In the genomic region with DNA sequence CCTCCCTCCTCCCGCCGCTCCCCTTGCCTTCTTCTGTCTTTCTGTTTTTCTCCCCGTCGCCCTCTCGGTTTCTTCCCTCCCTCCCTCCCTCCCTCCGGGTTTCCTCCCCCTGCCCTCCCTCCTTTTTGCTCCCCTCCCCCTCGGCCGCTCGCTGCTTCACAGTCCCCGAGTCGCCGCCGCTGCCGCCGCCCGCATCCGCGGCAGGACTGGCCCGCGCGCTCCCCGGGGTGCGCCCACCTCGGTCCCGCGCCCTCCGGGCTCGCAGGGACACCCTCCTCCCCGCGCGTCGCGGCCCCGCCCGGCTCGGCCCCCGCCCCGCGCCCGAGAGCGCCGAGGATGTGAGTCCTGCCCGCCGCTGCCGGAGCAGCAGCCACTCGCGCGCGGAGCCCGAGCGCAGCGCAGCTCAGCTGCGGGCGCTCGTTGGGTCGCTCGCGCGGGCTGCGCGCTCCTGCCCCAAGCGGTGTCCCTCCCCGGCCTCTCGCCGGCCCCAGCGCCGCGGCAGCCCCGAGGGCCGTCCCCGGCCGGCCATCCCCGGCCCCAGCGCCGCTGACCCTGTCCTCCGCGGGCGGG, we compare ENCODE assay signal across 9 mouse cellular contexts. TPM values are rescaled to one million over a fixed set of nuclear protein-coding genes. Genes with fewer than 3 reads are reported as not detected.
A peak's percentile ranks its signal among the peaks of the same experiment; 100 is the strongest.
DNase-seq lines count a peak whose midpoint lies in the region; ATAC-seq and TF ChIP-seq lines count a peak whose summit lies in the region.
"Had no signal": no experiment of that assay in that cellular context is flagged by ENCODE, and none has a peak within 500 bp of the region (broad histone marks: within the 10 kb centered on the region; RNA-seq: fewer than 3 reads in every experiment).

No protein-coding gene starts in this region.

- WGBS in midbrain, embryonic 13.5 days, result under 1% methylated on average over 74 of the region's 78 CpGs
- 1% methylated on average over 57 of the region's 78 CpGs for WGBS in stomach, postnatal 0 days

- intact Hi-C loops in gastrocnemius, adult 2 months (cut with DNase I), result no loop called here
- intact Hi-C loops in left cerebral cortex, postnatal 36 days (cut with DNase I), result loop anchor here (1.0 to 2.0 kb wide), 2 partner anchors 50 to 269 kb away; no protein-coding TSS in a partner anchor

- ATAC-seq in megakaryocyte, adult 5-6 weeks (ENCODE audit: poor library complexity, severe bottlenecking), result no peak
- peak; percentile 14 for ATAC-seq in inflammation-experienced regulatory T-cells, adult 6 months
- peak; percentile 57 for ATAC-seq in midbrain, embryonic 13.5 days
- ATAC-seq in stomach, postnatal 0 days (ENCODE audit: low FRiP score, low TSS enrichment), result peak; percentile 46

- peaks cover 97% of the 10 kb centered on the region for H3K27me3 ChIP-seq in megakaryocyte, embryonic 14.5 days (replicated peaks)
- peaks cover 11% of the 10 kb centered on the region for H3K27me3 ChIP-seq in midbrain, embryonic 13.5 days
- H3K27me3 ChIP-seq in stomach, postnatal 0 days (ENCODE audit: control insufficient read depth, insufficient read depth, low read length), result no peaks in the 10 kb centered on the region

- peaks cover 35% of the 10 kb centered on the region for H3K4me1 ChIP-seq in megakaryocyte, embryonic 14.5 days
- H3K4me1 ChIP-seq in midbrain, embryonic 13.5 days (replicated peaks), result peaks cover 60% of the 10 kb centered on the region
- H3K4me1 ChIP-seq in stomach, postnatal 0 days (replicated peaks; ENCODE audit: control insufficient read depth, insufficient read depth), result peaks cover 3% of the 10 kb centered on the region; the same call in 1 of the 2 replicates

- no peaks in the 10 kb centered on the region for H3K36me3 ChIP-seq in megakaryocyte, embryonic 14.5 days (replicated peaks; ENCODE audit: low read length)
- 0 out of 2 replicates have a peak, but pooled peaks cover 2% of the 10 kb centered on the region for H3K36me3 ChIP-seq in midbrain, embryonic 13.5 days
- H3K36me3 ChIP-seq in stomach, postnatal 0 days (ENCODE audit: control insufficient read depth, insufficient read depth, low read length), result no peaks in the 10 kb centered on the region

- H3K27ac ChIP-seq in gastrocnemius, adult 2 months, result peak overlapping the region; percentile 93
- peak overlapping the region; percentile 97 for H3K27ac ChIP-seq in midbrain, embryonic 13.5 days
- peak overlapping the region; percentile 92 for H3K27ac ChIP-seq in stomach, postnatal 0 days (replicated peaks)

- no peak for TF ChIP-seq EP300 in stomach, postnatal 0 days (optimal IDR thresholded peaks at IDR 0.05)

- no peaks in the 10 kb centered on the region for H3K9me3 ChIP-seq in megakaryocyte, embryonic 14.5 days
- H3K9me3 ChIP-seq in midbrain, embryonic 13.5 days, result no peaks in the 10 kb centered on the region
- no peaks in the 10 kb centered on the region for H3K9me3 ChIP-seq in stomach, postnatal 0 days (ENCODE audit: control insufficient read depth, low read length)

- H3K4me3 ChIP-seq in megakaryocyte, embryonic 14.5 days (replicated peaks), result peak overlapping the region; percentile 93
- H3K4me3 ChIP-seq in gastrocnemius, adult 2 months, result peak overlapping the region; percentile 89
- H3K4me3 ChIP-seq in midbrain, embryonic 13.5 days (replicated peaks), result peak overlapping the region; percentile 98
- peak overlapping the region; percentile 82 for H3K4me3 ChIP-seq in stomach, postnatal 0 days (ENCODE audit: low read depth, low read length)

- DNase-seq in cerebellum, postnatal 14 days, result peak; percentile 77 to 85
- DNase-seq in gastrocnemius, adult 2 months, result peak; percentile 75
- peak; percentile 82 to 88 for DNase-seq in left cerebral cortex, postnatal 36 days (ENCODE audit: low spot score in 2 of 2)
- peak; percentile 79 for DNase-seq in stomach, postnatal 0 days (ENCODE audit: low spot score)

- peak overlapping the region; percentile 80 for H3K4me2 ChIP-seq in midbrain, embryonic 13.5 days (replicated peaks)
- H3K4me2 ChIP-seq in stomach, postnatal 0 days (replicated peaks; ENCODE audit: low read depth), result peak overlapping the region; percentile 86

- H3K9ac ChIP-seq in midbrain, embryonic 13.5 days (replicated peaks), result peak overlapping the region; percentile 95
- H3K9ac ChIP-seq in stomach, postnatal 0 days (ENCODE audit: low read length), result peak overlapping the region; percentile 86

- TF ChIP-seq CTCF in gastrocnemius, adult 2 months (IDR thresholded peaks at IDR 0.05), result no peak
- TF ChIP-seq CTCF in stomach, postnatal 0 days (IDR thresholded peaks at IDR 0.05; ENCODE audit: low read depth), result no peak

RNA-seq across cellular contexts. Expression of a gene that starts 0.5 kb away (rescaled TPM):
- polyA plus RNA-seq in megakaryocyte, embryonic 14.5 days (2012; ENCODE audit: insufficient read depth, low replicate concordance), result 0.13 and 1.2 TPM in 2 replicates
- total RNA-seq in megakaryocyte, adult 5-6 weeks (2015), result 0.21 and 0.40 TPM in 2 replicates
- total RNA-seq in megakaryocyte, adult 5-6 weeks (2017), result 0.04 TPM in 1 of 2 replicates, not detected in the other
- 1 to 10 TPM; 5.8 to 7.0 TPM for total RNA-seq in gastrocnemius, adult 2 months (2021)
- polyA plus RNA-seq in inflammation-experienced regulatory T-cells, adult 6 months (2017; shearing (Covaris generic)), result 1 to 10 TPM; 1.0 to 2.1 (median 1.2) TPM
- 1,000 to 10,000 TPM; 1,236 to 1,427 TPM for total RNA-seq in left cerebral cortex, postnatal 36 days (2021)
- polyA plus RNA-seq in midbrain, embryonic 13.5 days (2015; fragmentation: Nextera tagmentation; extraction: Ambion mirVana), result 13.0 and 13.4 TPM in 2 replicates
- 4.5 and 4.8 TPM in 2 replicates for polyA plus RNA-seq in stomach, postnatal 0 days (2015; fragmentation: Nextera tagmentation; extraction: Ambion mirVana)
- total RNA-seq: MEL had no signal

RNA-seq across cellular contexts. Expression of a gene that starts 20.2 kb away (rescaled TPM):
- polyA plus RNA-seq in megakaryocyte, embryonic 14.5 days (2012; ENCODE audit: insufficient read depth, low replicate concordance), result 3.4 and 21.8 TPM in 2 replicates
- 4.9 and 8.1 TPM in 2 replicates for total RNA-seq in megakaryocyte, adult 5-6 weeks (2015)
- 4.4 and 6.1 TPM in 2 replicates for total RNA-seq in megakaryocyte, adult 5-6 weeks (2017)
- 10 to 100 TPM; 37.5 to 45.5 TPM for total RNA-seq in gastrocnemius, adult 2 months (2021)
- 10 to 100 TPM; 11.9 to 16.6 (median 14.9) TPM for polyA plus RNA-seq in inflammation-experienced regulatory T-cells, adult 6 months (2017; shearing (Covaris generic))
- 10 to 100 TPM; 56.4 to 58.5 TPM for total RNA-seq in left cerebral cortex, postnatal 36 days (2021)
- polyA plus RNA-seq in midbrain, embryonic 13.5 days (2015; fragmentation: Nextera tagmentation; extraction: Ambion mirVana), result 18.3 and 19.9 TPM in 2 replicates
- polyA plus RNA-seq in stomach, postnatal 0 days (2015; fragmentation: Nextera tagmentation; extraction: Ambion mirVana), result 17.1 and 18.7 TPM in 2 replicates

RNA-seq across cellular contexts. Expression of a gene that starts 58.3 kb away (rescaled TPM):
- polyA plus RNA-seq in megakaryocyte, embryonic 14.5 days (2012; ENCODE audit: insufficient read depth, low replicate concordance), result not detected in 2 replicates
- total RNA-seq in megakaryocyte, adult 5-6 weeks (2015), result not detected in 2 replicates
- not detected in 2 replicates for total RNA-seq in megakaryocyte, adult 5-6 weeks (2017)
- total RNA-seq in gastrocnemius, adult 2 months (2021), result not detected
- polyA plus RNA-seq in inflammation-experienced regulatory T-cells, adult 6 months (2017; shearing (Covaris generic)), result not detected
- total RNA-seq in left cerebral cortex, postnatal 36 days (2021), result 10 to 100 TPM; 27.0 to 35.4 TPM
- 1.1 and 1.3 TPM in 2 replicates for polyA plus RNA-seq in midbrain, embryonic 13.5 days (2015; fragmentation: Nextera tagmentation; extraction: Ambion mirVana)
- polyA plus RNA-seq in stomach, postnatal 0 days (2015; fragmentation: Nextera tagmentation; extraction: Ambion mirVana), result 0.07 TPM in 1 of 2 replicates, not detected in the other
- total RNA-seq: MEL had no signal
